Mouse (Mus musculus) lung, adult 2 months (tissue): ENCODE results near the gene Traf3ip3.

ENCODE experiments used
- CTCF ChIP-seq: fragments of 200-500 bp; IDR thresholded peaks from 2 replicates; pipeline ENCODE4 v1.5.1; 2011; ENCODE audit warnings: mild to moderate bottlenecking, low read length, control low read depth; ENCODE audit not compliant: insufficient read depth
- POLR2A ChIP-seq: fragments of 200-500 bp; IDR thresholded peaks from 2 replicates; pipeline ENCODE4 v1.6.1; 2011; ENCODE audit warnings: low read depth, mild to moderate bottlenecking, control low read depth, low read length, borderline replicate concordance; ENCODE audit errors: extremely low read depth

- TF ChIP-seq CTCF (no peak), POLR2A (no peak)
These were observed 42.3 kb downstream of the Traf3ip3 start for GRCm38 (mm10) chr1:193159163-193159562.
